Mouse (Mus musculus) embryonic facial prominence, embryonic 11.5 days (tissue): ENCODE data around the gene Mettl4. TPM values are rescaled to one million over a fixed set of nuclear protein-coding genes. Genes with fewer than 3 reads are reported as not detected.
"Not testable (repeated sequence)": the region's sequence is repeated elsewhere in the genome, so short reads cannot be mapped to it uniquely, and the experiment has no call there.

Experiments
- ATAC-seq: fragments of 200-750 bp; cut with Nextera tagmentation; replicated peaks from 2 replicates; pipeline ENCODE4 v1.8.0; 2017; ENCODE audit warnings: low read depth; ENCODE audit not compliant: insufficient number of reproducible peaks, low FRiP score, low TSS enrichment
- DNase-seq: peaks from one replicate; pipeline ENCODE4 v3.0.0-alpha.2; 2015; ENCODE audit warnings: low spot score
- H3K27ac ChIP-seq: fragments of 300-500 bp; sonication (generic); replicated peaks from 2 replicates; pipeline ENCODE4 v1.5.1; 2014; ENCODE audit warnings: mild to moderate bottlenecking, low read depth, low read length, control low read depth
- H3K27me3 ChIP-seq: fragments of 300-500 bp; sonication (generic); 2 replicates; pipeline ENCODE4 v1.6.1; 2014; ENCODE audit warnings: mild to moderate bottlenecking, low read length, moderate library complexity, mixed read lengths; ENCODE audit not compliant: control insufficient read depth, insufficient read depth
- H3K36me3 ChIP-seq: fragments of 300-500 bp; sonication (generic); replicated peaks from 2 replicates; pipeline ENCODE4 v1.6.1; 2014; ENCODE audit warnings: low read depth, mild to moderate bottlenecking, low read length, moderate library complexity, mixed read lengths; ENCODE audit not compliant: control insufficient read depth, insufficient read depth
- H3K4me1 ChIP-seq: fragments of 300-500 bp; sonication (generic); 2 replicates; pipeline ENCODE4 v1.6.1; 2014; ENCODE audit warnings: low read length, mixed read lengths; ENCODE audit not compliant: control insufficient read depth, insufficient read depth
- H3K4me2 ChIP-seq: fragments of 300-500 bp; sonication (generic); 2 replicates; pipeline ENCODE4 v1.6.1; 2014; ENCODE audit warnings: low read depth, mild to moderate bottlenecking, control low read depth, low read length, moderate library complexity
- H3K4me3 ChIP-seq: fragments of 300-500 bp; sonication (generic); 2 replicates; pipeline ENCODE4 v1.5.1; 2014; ENCODE audit warnings: low read depth, low read length, control low read depth
- H3K9ac ChIP-seq: fragments of 300-500 bp; sonication (generic); replicated peaks from 2 replicates; pipeline ENCODE4 v1.6.1; 2014; ENCODE audit warnings: mild to moderate bottlenecking, control low read depth, low read length
- H3K9me3 ChIP-seq: fragments of 300-500 bp; sonication (generic); replicated peaks from 2 replicates; pipeline ENCODE4 v1.6.1; 2016; ENCODE audit warnings: mild to moderate bottlenecking, low read length, inconsistent platforms, mixed read lengths; ENCODE audit not compliant: control insufficient read depth
- WGBS: fragments of 180-500 bp; shearing (Covaris S2); extraction: QIAGEN DNeasy Blood & Tissue Kit; methylation state at CpG from one replicate; pipeline ENCODE4 v1.1.7; 2014; 5-methylcytosine and 5-hydroxymethylcytosine counted together
- polyA plus RNA-seq: library from polyadenylated mRNA; unstranded; fragments of >200 nt; fragmentation: Nextera tagmentation; extraction: Ambion mirVana; gene quantifications from 2 replicates; pipeline ENCODE4 v1.2.1, GENCODE M21; 2014

Mettl4 gene
- polyA plus RNA-seq, 1 experiment from 2014 or later: 36.3 TPM

GRCm38 (mm10) chr17:94735885-94736284, 13.9 kb downstream of the Mettl4 start:
- H3K27me3 ChIP-seq: no peaks in the 10 kb centered on the region
- H3K9me3 ChIP-seq: no peaks in the 10 kb centered on the region
- no peak overlapping the region for H3K9ac ChIP-seq
- DNase-seq: no peak
- H3K27ac ChIP-seq: no peak overlapping the region
- H3K4me1 ChIP-seq: no peaks in the 10 kb centered on the region
- ATAC-seq: no peak
- no peak overlapping the region for H3K4me3 ChIP-seq
- no peak overlapping the region for H3K4me2 ChIP-seq
- no peaks in the 10 kb centered on the region for H3K36me3 ChIP-seq

GRCm38 (mm10) chr17:94735437-94735836, 14.4 kb downstream of the Mettl4 start:
- 68% methylated on average over 4 of the region's 4 CpGs for WGBS
- Histone ChIP-seq H3K4me1 (no peaks in the 10 kb centered on the region), H3K27me3 (no peaks in the 10 kb centered on the region), H3K9me3 (no peaks in the 10 kb centered on the region), H3K9ac (no peak overlapping the region), H3K4me3 (no peak overlapping the region), H3K4me2 (no peak overlapping the region), H3K36me3 (no peaks in the 10 kb centered on the region), H3K27ac (no peak overlapping the region)
- DNase-seq: peak; percentile 54
- ATAC-seq: no peak

- DNase-seq: peak; percentile 67
- WGBS: 36% methylated on average over 2 of the region's 2 CpGs
- not testable (repeated sequence) for ATAC-seq, H3K9me3 ChIP-seq, H3K4me2 ChIP-seq, H3K4me1 ChIP-seq, H3K27ac ChIP-seq, H3K9ac ChIP-seq, H3K4me3 ChIP-seq, H3K27me3 ChIP-seq, H3K36me3 ChIP-seq
Observed at GRCm38 (mm10) chr17:94730416-94730815, 19.4 kb downstream of the Mettl4 start.

GRCm38 (mm10) chr17:94726750-94727149, 23.1 kb downstream of the Mettl4 start:
- H3K27me3 ChIP-seq: no peaks in the 10 kb centered on the region
- H3K9me3 ChIP-seq: no peaks in the 10 kb centered on the region
- no peak overlapping the region for H3K4me3 ChIP-seq
- H3K27ac ChIP-seq: no peak overlapping the region
- no peak for ATAC-seq
- H3K4me2 ChIP-seq: no peak overlapping the region
- no peaks in the 10 kb centered on the region for H3K36me3 ChIP-seq
- no peaks in the 10 kb centered on the region for H3K4me1 ChIP-seq
- no peak for DNase-seq
- no peak overlapping the region for H3K9ac ChIP-seq
- 95% methylated on average over 4 of the region's 4 CpGs for WGBS

- ATAC-seq (no peak), DNase-seq (no peak)
- H3K9me3 ChIP-seq: no peaks in the 10 kb centered on the region
- no peak overlapping the region for H3K9ac ChIP-seq
- WGBS: 88% methylated on average over 6 of the region's 6 CpGs
- no peaks in the 10 kb centered on the region for H3K4me1 ChIP-seq
- no peaks in the 10 kb centered on the region for H3K36me3 ChIP-seq
- H3K4me2 ChIP-seq: no peak overlapping the region
- H3K4me3 ChIP-seq: no peak overlapping the region
- H3K27ac ChIP-seq: no peak overlapping the region
- H3K27me3 ChIP-seq: no peaks in the 10 kb centered on the region
Observed at GRCm38 (mm10) chr17:94673515-94674317, 76.1 kb downstream of the Mettl4 start.
